Mouse (Mus musculus) spleen, adult 18-20 months (tissue): Measurements from ENCODE around the gene Fmo5.

Source experiments
- DNase-seq, 2 experiments: peaks; one replicate each; pipeline ENCODE4 v3.0.0; 2022; ENCODE audit warnings: mixed read lengths in 2 of 2

The Fmo5 gene

DNA sequence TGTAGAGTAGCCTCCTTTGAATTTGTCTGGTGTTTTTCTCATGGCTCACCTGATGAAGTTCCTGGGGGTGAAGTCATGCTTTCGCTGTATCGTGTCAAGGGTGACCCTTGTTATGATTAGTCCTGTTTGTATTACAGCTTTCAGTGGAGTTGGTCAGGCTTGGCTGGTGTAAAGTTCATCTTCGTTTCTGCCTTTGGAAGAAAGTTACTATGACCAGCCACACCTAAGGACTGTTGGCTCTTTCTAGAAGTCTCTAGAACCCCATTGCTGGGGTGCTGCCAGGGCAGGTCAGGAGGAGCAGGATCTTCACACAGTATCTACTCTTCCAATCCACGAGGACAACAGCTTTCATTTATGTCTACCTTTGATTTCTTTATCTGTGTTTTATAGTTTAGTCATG, 4.9 kb downstream of the Fmo5 start:
- DNase-seq: no peak

DNA sequence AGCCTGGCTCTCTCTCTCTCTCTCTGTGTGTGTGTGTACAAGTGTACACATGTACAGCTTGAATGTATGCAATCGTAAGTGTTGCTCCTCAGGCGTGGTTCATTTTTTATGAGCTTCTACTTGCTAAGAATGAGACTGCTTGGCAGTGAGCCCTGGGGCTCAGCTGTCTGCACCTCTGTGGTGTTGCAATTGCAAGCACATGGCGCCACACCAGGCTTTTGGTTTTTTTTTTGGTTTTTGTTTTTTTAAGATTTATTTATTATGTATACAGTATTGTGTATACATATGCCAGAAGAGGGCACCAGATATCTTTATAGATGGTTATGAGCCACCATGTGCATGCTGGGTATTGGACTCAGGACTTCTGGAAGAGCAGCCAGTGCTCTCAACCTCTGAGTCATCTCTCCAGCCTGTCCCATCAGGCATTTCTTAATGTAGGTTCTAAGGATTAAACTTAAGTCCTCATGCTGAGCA, 5.7 kb downstream of the Fmo5 start:
- no peak for DNase-seq

GRCm38 (mm10) chr3:97641396-97641795, 12.8 kb downstream of the Fmo5 start:
- DNase-seq: no peak

DNA sequence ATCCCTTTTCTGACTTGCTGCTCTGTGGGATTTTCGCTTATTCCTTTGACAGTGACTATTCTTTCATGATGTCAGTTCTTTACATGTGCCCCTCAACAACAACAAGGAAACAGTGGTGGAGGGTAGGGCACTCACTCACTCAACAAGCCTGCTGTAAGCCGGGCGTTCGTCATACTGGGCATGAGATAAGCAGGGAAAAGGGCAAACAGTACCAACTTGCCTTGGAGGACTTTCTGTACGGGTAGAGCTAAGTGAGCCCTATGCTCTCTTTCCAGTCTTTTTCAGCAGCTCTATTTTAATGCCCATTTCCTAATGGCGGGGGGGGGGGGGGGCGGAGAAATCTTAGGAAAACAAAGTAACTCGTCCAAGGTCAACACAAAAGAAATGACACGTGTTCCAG, 13.4 kb downstream of the Fmo5 start:
- no peak for DNase-seq

DNA sequence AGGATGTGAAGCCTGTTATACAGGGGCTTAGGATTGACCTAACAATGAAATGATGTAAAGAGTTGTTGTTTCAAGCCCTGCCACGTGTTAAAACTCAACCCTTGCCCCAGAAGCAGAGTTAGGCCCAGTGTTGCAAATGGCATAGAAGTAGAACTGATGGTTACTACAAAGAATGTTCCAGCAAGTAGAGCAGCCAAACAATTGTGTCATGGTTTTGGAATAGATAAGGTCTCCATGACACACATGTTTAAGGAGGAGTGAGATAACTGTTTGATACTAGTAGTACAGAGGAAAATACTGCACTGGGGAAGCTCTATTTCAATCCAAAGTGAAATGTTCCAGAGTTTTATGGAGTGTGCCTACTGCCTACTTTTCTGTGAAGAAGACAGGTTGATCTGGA, 19.9 kb downstream of the Fmo5 start:
- no peak for DNase-seq

- DNase-seq: no peak
Measured at GRCm38 (mm10) chr3:97649022-97649421, 20.4 kb downstream of the Fmo5 start.

DNA sequence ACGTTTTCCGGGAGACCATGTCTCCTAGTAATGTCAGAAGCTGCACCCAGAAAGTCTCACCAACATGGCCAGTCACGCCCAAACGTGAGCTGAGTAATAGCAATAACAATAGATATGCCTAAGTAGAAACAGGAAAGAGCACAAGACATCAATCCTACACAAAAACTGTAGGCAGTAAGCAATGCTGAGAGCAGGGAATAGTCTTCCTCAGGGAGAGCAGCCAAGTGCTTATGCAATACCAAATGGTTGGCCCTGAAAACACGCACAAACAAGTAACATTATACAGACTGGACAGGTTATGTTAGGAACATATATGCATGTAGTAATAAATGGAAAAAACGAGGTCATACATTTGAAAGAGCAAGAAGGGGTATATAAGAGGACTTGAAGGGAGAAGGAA, 20.9 kb downstream of the Fmo5 start:
- DNase-seq: no peak

DNA sequence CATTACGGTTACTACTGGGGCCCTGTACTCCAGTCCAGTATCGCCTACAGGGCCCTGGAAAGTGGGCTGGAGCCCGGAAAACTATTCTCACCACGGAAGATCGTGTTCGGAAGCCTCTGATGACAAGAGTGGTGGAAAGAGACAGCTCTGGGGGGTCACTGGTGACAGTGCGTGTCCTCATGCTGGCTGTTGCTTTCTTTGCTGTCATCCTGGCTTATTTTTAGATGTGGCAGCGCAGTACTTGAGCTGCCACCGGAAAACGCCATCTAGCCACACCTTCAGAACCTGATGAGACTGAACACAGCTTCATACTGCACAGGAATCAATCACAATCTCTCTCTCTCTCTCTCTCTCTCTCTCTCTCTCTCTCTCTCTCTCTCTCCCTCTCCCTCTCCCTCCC, 23.0 kb downstream of the Fmo5 start:
- DNase-seq: no peak

DNA sequence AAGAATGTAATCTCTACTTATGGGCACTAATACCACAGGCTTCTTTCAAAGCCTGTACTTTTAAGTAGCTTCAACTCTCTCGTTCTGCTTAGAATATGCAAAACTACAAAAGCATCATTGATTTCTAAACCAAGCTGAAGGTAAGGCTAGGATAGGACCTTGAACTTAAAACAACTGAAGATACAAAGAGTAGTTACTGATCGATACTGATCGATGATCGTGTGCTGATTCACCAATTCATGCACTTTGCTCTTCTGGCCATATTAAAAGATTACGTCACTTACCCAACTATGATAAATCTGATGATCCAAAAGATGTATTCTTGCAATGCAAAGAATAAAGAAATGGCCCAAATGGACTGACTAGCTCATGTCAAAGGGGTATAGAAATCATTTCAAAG, 25.2 kb downstream of the Fmo5 start:
- DNase-seq: no peak

DNA sequence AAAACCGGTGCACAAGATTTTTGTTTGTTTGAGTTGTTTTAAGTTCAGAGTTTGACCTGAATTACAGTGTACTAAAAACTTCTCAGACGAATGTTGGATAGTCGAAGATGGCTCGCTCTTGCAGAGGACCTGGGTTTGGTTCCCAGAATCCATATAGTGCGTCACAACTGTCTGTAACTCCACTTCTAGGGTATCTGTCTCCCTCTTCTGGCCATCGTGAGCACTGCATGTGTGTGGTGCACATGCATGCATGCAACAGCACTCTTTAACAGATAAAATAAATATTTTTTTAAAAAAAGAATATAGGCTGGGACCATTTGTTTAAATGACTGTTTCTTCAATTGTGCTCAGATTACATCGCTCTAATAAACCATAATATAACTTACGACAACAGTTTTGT, 26.3 kb downstream of the Fmo5 start:
- peak in 1 of 2 experiments; percentile 27 for DNase-seq

GRCm38 (mm10) chr3:97657655-97658411, 29.2 kb downstream of the Fmo5 start, which contains the start of gene Prkab2:
Gene Prkab2, plus strand, starts transcription at chr3:97658193.
- DNase-seq: peak; percentile 99

- peak in 1 of 2 experiments; percentile 16 for DNase-seq
Measured at GRCm38 (mm10) chr3:97658426-97659193, 30.0 kb downstream of the Fmo5 start.

GRCm38 (mm10) chr3:97659746-97660145, 31.1 kb downstream of the Fmo5 start:
- DNase-seq: no peak

GRCm38 (mm10) chr3:97661206-97661605, 32.6 kb downstream of the Fmo5 start:
- no peak for DNase-seq

GRCm38 (mm10) chr3:97665525-97665924, 36.9 kb downstream of the Fmo5 start:
- no peak for DNase-seq

GRCm38 (mm10) chr3:97666154-97666553, 37.5 kb downstream of the Fmo5 start:
- DNase-seq: no peak

GRCm38 (mm10) chr3:97667093-97667675, 38.6 kb downstream of the Fmo5 start:
- DNase-seq: no peak

- no peak for DNase-seq
Measured at GRCm38 (mm10) chr3:97674644-97675110, 46.1 kb downstream of the Fmo5 start, which contains the start of gene Gm17651. Gene Gm17651, minus strand, starts transcription at chr3:97674694.

GRCm38 (mm10) chr3:97676126-97676525, 47.5 kb downstream of the Fmo5 start:
- DNase-seq: no peak

- no peak for DNase-seq
Measured at GRCm38 (mm10) chr3:97678416-97678815, 49.8 kb downstream of the Fmo5 start.

- DNase-seq: peak; percentile 74 to 91
Measured at GRCm38 (mm10) chr3:97680631-97681320, 52.2 kb downstream of the Fmo5 start.

DNA sequence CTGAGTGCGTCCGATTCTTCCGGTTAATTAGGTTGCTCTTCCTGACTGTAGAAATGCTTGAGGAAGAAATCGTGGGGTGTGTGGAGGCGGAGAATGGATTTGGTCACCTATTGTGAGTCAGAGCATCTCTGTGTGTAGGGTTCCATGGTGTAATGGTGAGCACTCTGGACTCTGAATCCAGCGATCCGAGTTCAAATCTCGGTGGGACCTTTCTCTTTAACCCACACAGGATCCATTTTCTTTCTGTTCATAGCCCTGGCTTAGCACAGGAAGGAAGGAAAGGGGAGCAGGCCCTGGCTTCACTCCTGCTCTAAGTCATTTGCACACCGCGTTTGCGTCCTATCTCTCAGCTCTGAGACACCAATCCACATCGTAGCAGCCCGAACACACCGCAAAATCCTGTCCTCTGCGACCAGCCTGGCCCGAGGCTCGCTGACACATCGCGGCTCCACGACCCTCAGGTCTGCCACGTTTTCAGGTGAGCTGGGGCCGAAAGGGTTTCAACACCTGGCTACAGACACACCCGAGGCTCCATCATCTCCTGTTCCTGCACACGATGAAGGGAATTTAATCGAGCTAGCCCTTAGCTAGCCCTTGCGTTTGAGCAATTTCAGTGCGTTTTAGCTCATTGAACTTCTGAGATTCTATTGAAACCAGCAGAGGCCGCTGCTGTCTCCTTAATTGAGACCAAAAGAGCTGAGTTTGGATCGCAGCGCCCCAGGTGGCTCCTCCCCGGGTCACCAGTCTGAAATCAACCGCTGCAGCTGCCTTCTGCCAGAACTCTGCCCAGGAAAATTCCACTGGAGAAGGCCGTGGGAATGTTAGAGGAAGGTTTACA, 52.9 kb downstream of the Fmo5 start:
- peak; percentile 41 to 76 for DNase-seq
